Mouse (Mus musculus) layer of hippocampus, adult 8-10 months (tissue): ENCODE data around the gene Pick1. TPM values are rescaled to one million over a fixed set of nuclear protein-coding genes. Genes with fewer than 3 reads are reported as not detected.
"Not testable (repeated sequence)": the region's sequence is repeated elsewhere in the genome, so short reads cannot be mapped to it uniquely, and the experiment has no call there.

Experiments
- DNase-seq, 2 experiments: peaks; one replicate each; pipeline ENCODE4 v3.0.0; 2022; ENCODE audit warnings: low spot score in 2 of 2
- total RNA-seq, 4 experiments: library from RNA; stranded (reverse); gene quantifications; 2 replicates each; pipeline ENCODE4 v1.2.4; 2022

The Pick1 gene
- total RNA-seq, 4 experiments from 2014 or later: 46.2 to 63.5 (median 50.6) TPM

DNA sequence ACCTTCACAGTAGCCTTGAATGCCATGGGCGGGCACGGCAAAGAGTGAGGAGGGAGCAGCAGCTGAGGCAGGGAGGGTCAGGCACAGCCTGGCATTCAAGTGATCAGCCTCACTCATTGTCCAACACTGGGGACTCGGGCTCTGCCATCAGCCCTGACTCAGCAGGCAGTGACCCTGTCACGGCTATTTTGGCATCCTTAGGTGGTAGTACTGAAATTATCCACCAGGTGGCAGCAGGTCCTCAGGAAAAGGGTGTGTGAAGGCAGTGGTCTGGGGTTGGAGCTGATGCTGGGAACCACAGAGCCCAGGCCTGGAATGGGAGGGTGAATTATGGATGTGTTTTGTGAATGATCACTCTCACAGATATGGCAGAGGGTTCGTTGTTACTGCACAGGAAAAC is 4.3 kb upstream of the Pick1 start:
- DNase-seq: peak; percentile 90

DNA sequence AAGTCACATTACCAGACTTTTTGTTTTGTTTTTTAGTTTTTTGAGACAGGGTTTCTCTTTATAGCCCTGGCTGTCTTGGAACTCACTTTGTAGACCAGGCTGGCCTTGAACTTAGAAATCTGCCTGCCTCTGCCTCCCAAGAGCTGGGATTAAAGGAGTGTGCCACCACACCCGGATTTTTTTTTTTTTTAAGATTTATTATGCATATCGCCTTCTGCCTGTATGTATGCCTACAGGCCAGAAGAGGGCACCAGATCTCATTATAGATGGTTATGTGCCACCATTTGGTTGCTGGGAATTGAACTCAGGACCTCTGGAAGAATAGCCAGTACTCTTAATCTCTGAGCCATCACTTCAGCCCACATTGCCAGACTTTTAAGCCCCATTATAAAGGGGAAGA is 3.2 kb upstream of the Pick1 start:
- DNase-seq: not testable (repeated sequence)

DNA sequence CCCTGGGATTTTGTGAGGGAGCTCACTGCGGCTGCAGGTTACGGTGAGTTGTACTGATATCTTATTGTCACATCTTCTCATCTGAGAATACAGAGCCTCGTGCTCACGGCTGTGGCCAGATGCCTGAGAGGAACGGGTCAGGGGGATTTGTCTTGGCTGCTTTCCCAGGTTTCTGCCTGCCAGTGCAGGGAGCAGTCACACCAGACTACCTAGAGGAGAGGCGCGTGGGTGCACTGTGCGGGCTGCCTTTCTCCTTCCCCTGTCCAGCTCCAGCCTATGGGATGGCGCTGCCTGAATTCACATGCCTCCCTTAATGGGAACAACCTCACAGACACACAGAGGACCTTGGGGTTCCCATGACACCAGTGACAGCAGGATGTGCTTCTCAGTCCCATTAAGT is 6.3 kb downstream of the Pick1 start:
- no peak for DNase-seq

DNA sequence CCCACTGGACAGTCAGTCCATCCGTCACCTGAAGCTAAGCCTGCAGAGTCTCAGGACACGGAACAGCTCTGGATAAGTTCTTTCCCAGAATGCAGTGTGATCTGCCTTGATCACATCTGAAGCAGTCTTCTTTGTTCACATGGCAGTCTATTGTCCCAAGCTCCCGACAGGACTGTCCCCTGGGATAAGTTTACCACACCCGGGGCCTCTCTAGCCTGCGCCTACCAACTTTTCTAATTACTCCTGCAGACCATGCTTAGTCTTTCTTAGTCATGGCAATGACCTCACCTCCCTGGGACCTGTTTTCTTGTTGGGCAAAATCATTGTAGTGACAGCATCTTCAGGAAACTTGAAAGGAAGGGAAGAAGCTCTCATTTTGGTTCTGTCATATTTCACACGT is 9.1 kb downstream of the Pick1 start:
- DNase-seq: no peak

DNA sequence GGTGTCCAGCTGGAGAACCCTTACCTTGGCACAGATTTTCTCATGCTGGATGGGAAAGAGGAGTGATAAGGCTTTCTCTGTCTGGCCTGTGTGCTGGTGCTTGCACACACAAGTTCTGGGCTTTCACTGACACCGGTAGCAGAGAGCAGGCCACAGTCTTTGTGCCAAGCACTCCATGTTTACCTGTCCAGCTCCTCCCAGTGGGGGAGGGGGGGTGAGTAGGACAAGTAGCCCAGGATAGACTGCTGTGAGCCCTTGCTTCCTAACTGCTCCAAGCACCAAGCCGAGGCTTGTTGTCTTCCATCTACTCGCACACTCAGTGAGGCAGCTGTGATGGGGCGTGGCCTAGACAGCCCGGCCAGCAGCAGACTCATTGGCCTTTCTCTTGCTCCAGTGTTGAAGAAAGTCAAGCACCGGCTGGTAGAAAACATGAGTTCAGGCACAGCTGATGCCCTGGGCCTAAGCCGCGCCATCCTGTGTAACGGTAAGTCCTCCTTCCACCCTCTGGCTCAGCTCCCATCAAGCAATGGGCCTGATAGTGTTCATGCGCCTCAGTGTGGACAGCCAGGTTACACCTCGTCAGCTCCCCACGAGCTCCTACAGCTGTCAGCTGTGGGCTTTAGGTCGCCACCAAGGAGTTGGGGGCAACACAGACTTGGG is 13.7 kb downstream of the Pick1 start:
- no peak for DNase-seq

DNA sequence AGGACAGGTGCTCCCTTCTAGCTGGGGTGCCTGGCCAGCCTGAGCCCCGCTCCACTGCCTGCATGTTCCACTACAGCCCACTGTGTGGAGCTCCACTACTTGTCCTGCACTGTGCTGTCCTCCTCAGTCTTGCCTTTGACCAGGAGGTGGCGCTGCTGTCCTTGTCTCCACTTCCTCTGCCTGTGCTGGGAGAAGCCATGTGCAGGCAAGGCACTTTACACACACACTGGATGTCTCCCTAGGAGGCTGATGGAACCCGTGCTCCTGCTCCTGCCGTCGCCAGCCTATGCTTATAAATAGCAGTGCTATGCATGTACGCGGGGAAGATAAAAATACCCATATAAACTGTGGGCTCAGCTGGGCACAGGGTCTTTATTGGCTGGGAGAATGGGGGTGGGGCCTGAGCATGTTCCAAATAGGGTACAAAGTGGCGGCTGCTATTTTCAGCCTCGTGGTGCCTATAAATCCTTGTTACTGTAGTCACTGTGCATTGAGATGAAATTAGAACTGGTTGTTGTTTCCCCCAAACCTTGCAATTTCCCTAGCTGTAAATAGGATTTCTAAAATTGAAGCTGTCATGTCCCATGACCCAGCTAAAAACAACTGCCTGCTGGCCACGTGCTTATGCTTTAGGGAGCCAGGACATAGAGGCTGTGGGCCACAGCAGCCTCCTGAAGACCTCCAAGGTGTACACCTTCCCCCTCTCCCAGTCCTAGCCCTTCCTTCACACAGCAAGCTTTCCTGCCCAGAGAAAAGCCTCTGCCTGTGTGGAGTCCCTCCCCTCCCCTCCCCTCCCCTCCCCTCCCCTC is 14.5 kb downstream of the Pick1 start:
- DNase-seq: peak; percentile 97

DNA sequence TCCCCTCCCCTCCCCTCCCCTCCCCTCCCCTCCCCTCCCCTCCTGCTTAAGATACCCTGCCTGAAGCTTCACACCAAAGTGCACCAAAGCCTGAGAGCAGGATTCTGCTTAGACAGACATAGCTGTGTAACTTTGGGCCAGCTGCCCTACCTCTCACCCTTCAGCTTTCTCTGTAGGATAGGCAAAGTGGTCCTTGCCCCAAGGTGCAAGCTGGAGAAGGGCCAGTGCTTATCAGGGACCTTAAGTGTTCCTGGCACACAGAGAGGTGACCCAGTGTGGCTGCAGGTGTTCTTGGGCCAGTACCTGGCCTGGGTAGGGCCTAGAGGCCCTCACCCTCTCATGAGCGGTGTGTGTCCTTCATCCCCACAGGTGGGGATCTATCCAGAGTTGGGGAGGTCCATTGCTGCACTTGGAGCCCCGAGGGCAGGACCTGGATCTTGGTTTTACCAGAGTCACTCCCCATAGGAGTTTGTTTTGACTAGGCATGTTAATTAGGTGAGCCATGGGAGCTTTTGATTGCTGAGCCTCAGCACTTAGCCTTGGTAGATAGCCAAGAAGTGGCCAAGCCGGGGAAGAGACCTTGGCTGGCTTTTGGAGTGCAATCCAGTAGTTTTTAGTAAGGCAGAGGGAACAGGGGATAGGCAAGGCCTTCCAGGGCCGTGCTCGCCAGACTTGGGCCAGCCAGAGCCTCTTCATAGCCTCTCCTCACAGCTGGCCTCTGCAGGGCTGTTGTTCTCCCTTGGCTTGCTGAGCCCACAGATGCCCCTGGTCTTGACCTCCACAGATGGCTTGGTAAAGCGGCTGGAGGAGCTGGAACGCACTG is 15.3 kb downstream of the Pick1 start:
- DNase-seq: no peak

DNA sequence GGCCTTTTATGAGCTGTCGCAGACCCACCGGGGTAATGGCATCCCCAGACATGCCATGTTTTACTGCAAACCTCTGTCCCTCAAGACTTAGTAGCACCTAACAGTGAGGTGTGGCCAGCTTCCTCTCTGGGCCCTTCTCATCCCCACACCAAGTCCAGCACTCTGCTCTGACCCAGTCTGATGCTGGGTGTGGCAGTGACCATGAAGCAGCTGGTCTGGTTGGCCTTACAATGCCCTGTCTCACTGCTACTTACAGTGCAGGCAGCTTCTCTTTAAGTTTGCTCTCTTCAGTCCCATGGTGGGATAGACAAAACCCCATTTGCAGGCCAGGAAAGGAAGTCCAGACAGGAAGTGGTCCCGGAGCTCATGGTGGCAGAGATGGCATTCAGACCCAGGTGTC is 16.3 kb downstream of the Pick1 start:
- DNase-seq: no peak

DNA sequence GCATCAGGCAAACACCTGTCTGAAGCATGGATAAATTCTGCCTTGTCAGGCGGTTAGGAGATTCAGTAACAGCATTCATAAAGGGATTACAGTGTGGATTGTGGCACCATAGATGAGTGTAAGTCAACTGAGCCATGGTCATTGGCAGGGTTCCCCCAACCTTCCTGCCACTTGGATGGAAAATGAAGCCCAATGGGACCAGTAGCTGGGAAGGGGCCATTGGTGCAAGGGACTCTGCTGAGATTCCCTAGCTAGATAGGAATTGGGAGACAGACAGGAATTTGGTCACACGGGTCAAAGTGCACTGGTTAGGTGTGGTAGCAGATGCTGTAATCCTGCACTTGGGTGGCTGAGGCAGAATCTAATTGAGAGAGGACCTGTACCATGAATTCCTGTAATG is 21.3 kb downstream of the Pick1 start:
- DNase-seq: no peak

DNA sequence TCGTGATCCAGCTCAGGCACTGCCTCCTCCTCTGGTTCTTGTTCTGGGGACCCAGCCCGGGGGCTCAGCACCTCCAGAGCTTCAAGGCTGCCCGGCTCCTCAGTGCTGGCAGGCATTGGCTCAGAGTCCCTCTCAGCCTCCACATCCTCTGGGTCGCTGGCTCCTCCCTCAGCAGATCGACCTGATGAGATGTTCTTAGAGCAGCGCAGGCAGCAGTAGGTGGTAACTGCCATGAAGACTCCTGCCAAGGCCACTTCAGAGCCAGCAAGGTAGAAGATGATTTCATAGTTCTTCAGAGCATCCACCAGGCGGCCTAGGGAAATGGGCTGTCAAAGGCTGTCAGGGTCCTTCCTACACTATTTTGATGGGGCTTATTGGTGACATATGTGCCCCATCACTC is 22.2 kb downstream of the Pick1 start:
- no peak for DNase-seq

DNA sequence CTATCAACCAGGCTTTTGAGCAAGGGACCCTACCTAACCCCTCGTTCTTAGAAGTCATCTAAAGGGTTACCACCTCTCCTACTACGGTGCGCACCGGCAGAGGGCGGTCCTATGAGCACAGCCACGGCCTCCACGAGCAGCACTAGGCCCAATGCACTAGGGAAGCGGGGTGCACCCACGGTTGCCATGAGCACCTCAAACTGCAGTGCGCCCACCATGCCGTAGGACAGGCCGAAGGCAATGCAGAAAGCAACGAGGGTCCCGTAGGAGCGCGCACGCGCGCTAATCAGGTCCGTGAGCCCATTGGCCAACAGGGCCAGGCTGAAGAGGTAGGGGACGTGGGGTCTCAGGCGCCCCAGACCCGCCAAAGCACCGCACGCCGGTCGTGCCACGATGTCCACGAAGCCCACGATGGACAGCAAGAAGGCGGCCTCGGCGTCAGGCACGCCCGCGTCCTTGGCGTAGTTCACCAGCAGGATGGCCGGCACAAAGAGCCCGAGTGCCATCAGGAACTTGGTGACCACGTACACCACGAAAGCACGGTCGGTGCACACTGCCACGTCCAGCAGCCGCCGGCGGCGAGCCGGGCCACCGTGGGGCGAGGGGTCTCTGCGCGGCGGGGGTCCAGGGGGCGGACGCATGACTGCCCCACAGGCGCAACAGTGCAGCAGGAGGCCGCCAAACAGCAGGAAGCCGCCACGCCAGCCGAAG is 23.0 kb downstream of the Pick1 start:
- DNase-seq: no peak

DNA sequence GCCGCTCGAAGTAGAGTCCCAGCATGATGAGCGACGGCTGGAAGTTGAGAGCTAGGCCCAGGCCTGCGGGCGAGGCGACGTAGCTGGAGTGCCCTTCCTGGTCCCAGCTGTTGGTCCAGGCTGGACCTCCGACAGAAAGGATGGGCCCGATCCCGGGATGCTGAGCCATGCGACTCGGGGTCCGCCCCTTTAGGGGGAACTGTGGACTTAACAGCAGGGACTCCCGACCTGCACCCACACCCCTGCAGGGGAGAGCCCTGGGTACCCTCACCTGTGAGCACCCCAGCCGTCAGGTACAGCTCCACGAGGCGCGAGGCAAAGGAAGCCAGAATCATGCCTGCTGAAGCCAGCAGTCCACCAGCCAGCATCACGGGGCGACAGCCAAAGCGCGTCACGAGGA is 23.6 kb downstream of the Pick1 start:
- DNase-seq: no peak

DNA sequence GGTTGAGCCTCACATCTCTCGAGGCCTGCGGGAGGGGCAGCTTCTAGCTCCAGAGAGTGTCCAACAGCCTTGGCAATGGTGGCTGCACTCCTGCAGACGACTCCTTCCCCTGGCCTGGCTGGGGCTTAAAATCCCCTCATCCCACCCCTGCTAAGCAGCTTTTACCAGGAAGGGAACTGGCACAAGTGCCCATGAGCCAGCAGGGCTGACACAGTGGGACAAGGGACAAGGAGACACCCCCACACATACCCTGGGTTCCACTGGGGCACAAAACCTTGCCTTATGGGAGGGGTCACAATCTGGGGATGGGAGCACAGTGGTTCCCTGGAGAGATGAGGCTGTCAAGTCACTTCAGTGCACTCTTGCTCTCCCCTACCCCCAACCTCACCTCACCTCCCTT is 25.7 kb downstream of the Pick1 start, which contains the start of gene Slc16a8:
Slc16a8 (minus strand) TSS at position 101 of the 400 bp plus-strand sequence.
- DNase-seq: no peak

DNA sequence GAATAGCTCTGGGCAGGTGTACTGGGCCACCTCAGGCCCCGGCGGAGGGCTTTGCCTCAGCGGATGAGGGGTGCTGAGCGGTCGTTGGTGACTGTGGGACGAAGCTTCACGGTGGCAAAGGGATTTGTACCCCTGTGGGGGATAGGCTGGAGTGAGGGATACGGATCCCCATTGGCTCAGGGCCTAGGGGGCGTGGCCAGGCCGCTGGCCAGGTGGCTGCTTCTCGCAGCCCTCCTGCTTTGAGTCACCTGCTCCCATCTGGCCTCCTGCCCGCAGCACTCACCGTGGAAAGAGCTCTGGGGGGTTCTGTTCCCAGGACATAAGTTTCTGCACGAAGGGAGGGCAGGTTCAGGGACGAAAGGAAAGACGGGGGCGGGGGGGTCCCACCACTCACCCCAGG is 29.5 kb downstream of the Pick1 start:
- no peak for DNase-seq

DNA sequence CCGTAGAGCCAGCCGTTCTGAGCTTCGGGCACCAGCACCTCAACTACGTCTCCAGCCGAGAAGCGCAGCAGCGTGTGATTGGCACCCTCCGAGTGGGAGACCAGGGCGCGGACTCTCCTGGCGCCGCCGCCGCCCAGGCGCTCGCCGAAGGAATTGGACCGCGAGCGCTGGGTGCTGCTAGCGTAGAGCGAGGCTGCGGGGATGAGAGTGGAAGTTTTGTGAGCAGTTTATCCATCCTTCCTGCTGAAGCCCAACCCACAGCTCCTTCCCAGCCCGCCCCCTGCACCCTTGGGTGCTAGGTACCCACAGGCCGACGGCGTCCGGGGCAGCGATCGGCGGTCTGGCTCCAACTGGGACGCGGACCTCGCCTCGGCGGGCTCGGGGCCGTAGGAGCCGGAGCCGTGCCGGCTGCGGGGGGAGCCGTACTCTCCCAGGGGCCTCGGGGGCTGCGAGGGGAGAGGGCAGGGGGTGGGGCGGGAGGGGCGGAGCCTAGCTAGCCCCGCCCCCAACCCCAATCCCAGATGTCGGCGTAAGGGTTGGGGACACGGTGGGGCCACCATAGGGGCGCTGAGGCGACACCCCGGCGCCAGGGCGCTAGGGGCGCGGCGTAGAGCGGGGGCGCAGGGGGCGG is 32.2 kb downstream of the Pick1 start:
- no peak for DNase-seq

DNA sequence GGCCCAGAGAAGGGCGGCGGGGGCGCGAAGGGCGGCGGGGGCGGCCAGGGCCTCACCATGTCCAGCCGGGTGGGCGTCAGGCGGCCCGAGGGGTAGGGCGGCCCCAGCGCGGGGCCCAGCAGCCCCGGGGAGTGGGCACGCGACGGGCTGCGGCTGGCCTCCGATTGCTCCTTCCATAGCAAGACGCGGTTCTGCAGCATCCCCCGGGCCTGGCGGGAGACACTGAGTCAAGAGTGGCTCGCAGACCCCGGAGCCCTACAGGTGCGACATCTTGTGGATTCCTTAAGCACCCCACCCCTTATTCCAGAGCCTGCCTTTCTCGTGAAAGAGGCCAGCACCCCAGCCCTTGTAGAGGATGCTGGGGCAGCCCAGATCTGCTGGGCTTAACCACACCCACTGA is 32.8 kb downstream of the Pick1 start:
- no peak for DNase-seq

DNA sequence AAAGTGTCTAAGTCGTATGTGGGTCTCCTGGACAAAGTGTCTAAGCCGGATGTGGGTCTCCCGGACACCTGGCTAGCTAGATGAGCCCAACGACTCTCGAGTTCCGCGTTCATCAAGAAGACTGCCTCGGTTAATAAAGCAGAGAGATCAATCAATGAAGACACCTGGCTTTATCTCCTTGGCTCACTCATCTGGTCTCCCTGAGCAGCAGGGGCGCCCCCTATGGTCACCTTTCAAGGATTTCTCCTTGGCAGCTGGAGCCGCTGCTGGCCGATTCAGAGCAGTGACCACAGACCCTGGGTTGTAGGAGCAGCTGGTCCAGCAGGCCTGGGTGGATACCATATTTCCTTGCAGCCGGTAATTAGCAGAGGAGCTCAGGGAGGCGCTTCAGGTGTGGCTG is 33.4 kb downstream of the Pick1 start:
- DNase-seq: no peak

DNA sequence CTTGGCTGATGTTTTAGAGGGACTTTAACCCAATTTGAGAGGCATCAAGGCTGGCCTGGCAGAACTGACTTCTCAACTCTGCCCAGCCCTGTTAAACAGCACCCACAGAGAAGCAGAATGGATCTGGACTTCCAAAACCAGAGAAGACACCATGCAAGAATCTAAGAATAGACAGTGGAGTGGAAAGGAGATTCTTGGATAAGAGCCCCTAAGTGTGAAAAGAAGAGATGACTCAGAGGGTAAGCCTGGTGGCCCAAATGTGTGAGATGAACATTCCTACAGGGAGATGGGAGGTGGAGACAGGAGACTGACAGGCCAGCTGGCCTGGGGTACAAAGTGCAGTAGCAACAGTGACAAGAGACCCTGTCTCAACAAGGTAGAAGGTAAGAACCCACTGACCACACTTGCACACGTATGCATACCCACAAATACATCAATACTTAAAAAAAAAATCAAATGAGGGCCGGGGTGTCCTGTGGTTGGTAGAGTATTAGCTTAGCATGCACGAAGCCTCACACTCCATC is 33.9 kb downstream of the Pick1 start:
- DNase-seq: no peak

DNA sequence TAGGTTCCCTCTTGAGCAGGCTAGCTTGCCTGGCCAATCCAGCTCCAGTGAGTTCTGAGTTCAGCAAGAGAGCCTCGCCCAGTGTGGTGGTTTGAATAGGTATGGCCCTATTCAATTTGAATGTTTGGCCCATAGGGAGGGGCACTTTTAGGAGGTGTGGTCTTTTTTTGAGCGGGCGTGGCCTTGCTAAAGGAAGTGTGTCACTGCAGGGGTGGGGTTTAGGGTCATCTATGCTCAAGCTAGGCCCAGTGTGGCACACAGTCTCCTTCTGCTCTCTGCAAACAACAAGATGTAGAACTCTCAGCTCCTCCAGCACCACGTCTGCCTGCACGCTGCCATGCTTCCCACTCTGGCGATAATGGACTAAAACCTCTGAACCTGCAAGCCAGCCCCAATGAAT is 34.8 kb downstream of the Pick1 start:
- no peak for DNase-seq

DNA sequence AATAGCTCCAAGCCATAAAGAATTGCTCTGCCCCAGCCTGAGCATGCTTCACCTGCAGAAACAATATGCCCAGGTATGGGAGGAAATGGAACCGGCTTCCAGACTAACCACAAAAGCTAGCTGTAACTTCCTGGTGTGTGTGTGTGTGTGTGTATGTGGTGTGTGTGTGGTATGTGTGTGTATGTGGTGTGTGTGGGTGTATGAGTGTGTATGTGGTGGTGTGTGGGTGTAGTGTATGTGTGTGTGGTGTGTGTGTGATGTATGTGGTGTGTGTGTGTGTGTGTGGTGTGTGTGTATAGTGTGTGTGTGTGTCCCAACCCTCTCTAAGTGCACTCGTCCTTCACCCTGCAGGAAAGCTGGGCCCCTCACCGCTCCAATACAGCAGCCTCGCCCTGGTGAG is 36.4 kb downstream of the Pick1 start:
- no peak for DNase-seq

DNA sequence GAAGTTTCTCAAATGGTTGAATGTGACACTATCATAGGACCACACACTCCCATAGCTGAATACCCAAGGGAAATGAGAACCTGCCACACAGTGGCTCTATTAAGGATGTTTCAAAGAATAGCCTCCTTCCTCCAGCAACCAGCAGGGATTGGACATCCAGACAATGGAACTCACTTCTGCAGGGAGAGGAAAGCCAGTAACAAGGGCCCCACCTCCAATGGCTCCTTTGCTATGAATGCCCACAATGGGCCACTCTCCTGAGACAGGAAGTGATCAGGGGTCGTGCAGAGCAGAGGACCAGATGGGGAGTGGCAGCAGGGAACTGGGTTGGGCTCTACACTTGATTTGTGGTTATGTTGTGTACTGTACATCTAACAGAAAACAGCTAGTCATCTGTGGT is 39.5 kb downstream of the Pick1 start:
- no peak for DNase-seq
